Mouse (Mus musculus) neural tube, embryonic 12.5 days (tissue): Measurements from ENCODE around the gene Zfp341. TPM values are rescaled to one million over a fixed set of nuclear protein-coding genes. Genes with fewer than 3 reads are reported as not detected.
A peak's percentile ranks its signal among the peaks of the same experiment; 100 is the strongest.

ENCODE experiments used
- ATAC-seq: fragments of 200-750 bp; cut with Nextera tagmentation; 2 replicates; pipeline ENCODE4 v1.8.0; 2017; ENCODE audit warnings: low read depth, mild to moderate bottlenecking, moderate TSS enrichment, moderate library complexity; ENCODE audit not compliant: low FRiP score
- H3K27ac ChIP-seq: fragments of 300-500 bp; sonication (generic); 2 replicates; pipeline ENCODE4 v1.5.1; 2016
- H3K27me3 ChIP-seq: fragments of 300-500 bp; sonication (generic); replicated peaks from 2 replicates; pipeline ENCODE4 v1.6.1; 2016; ENCODE audit warnings: mild to moderate bottlenecking
- H3K36me3 ChIP-seq: fragments of 300-500 bp; sonication (generic); 2 replicates; pipeline ENCODE4 v1.6.1; 2016; ENCODE audit warnings: mild to moderate bottlenecking
- H3K4me1 ChIP-seq: fragments of 300-500 bp; sonication (generic); 2 replicates; pipeline ENCODE4 v1.6.1; 2016
- H3K4me2 ChIP-seq: fragments of 300-500 bp; sonication (generic); replicated peaks from 2 replicates; pipeline ENCODE4 v1.6.1; 2016; ENCODE audit warnings: mild to moderate bottlenecking
- H3K4me3 ChIP-seq: fragments of 300-500 bp; sonication (generic); 2 replicates; pipeline ENCODE4 v1.5.1; 2016
- H3K9ac ChIP-seq: fragments of 300-500 bp; sonication (generic); 2 replicates; pipeline ENCODE4 v1.6.1; 2016; ENCODE audit warnings: mild to moderate bottlenecking
- H3K9me3 ChIP-seq: fragments of 300-500 bp; sonication (generic); 2 replicates; pipeline ENCODE4 v1.6.1; 2016; ENCODE audit warnings: mild to moderate bottlenecking
- WGBS: fragments of 180-500 bp; shearing (Covaris S2); methylation state at CpG from one replicate; pipeline ENCODE4 v1.1.7; 2016; 5-methylcytosine and 5-hydroxymethylcytosine counted together
- polyA plus RNA-seq: library from polyadenylated mRNA; unstranded; fragments of >200 nt; fragmentation: Nextera tagmentation; extraction: Ambion mirVana; gene quantifications from 2 replicates; pipeline ENCODE4 v1.2.1, GENCODE M21; 2016

The Zfp341 gene
- polyA plus RNA-seq, 1 experiment from 2014 or later: 1.1 TPM

DNA sequence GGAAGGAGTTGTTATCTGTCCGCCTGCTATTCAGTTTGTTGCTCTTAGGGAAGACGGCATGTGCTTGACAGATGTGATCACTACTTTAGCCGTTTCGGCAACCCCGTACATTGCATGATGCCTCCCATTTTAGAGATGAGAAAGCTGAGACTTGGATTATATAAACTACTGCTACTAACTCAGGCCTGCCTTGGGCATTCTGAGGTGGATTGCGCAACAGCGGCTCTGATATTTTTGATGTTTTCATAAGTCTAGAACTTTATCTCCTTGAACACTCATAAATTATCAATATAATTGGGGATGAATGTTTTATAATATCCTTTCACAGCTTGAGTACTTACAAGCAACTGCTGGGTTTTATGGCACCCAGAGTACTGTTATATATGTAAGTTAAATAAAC is 55.6 kb downstream of the Zfp341 start:
- Histone ChIP-seq H3K4me1 (peaks cover 7% of the 10 kb centered on the region; the same call in 1 of the 2 replicates), H3K9ac (no peak overlapping the region), H3K27me3 (no peaks in the 10 kb centered on the region), H3K9me3 (no peaks in the 10 kb centered on the region), H3K27ac (no peak overlapping the region), H3K4me2 (no peak overlapping the region), H3K4me3 (no peak overlapping the region), H3K36me3 (no peaks in the 10 kb centered on the region; the same call in 1 of the 2 replicates)
- ATAC-seq: no peak
- 82% methylated on average over 7 of the region's 7 CpGs for WGBS

DNA sequence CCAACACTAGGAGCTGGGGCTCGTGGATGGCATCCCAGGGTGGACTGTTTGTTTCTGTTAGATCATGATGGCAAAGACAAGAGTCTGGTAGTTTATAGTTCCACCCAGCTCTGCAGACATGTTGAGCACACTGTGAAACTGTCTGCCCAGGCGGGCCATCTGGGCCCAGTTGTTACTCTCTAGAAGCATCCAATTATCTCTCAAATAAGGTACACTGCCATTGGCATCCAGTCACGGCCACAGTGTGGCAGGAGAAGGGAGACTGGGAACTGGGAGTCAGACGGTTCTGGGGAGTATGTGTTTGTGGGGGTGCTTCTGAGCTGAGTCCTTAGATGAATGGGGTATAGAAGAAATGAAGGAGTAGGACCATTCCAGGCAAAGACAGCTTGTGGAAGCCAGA is 57.0 kb downstream of the Zfp341 start:
- Histone ChIP-seq H3K4me1 (peaks cover 7% of the 10 kb centered on the region; the same call in 1 of the 2 replicates), H3K4me3 (no peak overlapping the region), H3K9ac (no peak overlapping the region), H3K27me3 (no peaks in the 10 kb centered on the region), H3K9me3 (no peaks in the 10 kb centered on the region), H3K36me3 (no peaks in the 10 kb centered on the region; the same call in 1 of the 2 replicates), H3K4me2 (no peak overlapping the region), H3K27ac (no peak overlapping the region)
- no peak for ATAC-seq
- 79% methylated on average over 4 of the region's 4 CpGs for WGBS

DNA sequence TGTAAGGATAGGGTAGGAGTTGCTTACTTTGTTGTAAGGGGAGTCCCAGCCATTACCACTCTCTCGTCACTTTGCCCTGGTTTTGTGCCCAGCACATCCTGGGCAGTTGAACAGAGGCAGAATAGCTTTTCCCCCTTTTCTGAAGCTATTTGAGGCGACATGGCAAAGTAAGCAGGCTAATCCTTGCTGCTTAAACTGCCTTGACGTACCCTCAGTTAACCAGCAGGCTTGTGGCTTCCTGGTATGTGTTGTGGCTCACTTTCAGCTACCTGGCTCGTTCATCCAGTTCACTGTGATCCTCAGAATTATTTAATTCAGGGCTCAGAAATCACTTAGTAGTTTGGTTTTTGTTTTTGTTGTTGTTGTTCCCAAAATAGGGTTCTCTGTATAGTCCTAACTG is 57.6 kb downstream of the Zfp341 start:
- ATAC-seq: no peak
- no peak overlapping the region for H3K27ac ChIP-seq

DNA sequence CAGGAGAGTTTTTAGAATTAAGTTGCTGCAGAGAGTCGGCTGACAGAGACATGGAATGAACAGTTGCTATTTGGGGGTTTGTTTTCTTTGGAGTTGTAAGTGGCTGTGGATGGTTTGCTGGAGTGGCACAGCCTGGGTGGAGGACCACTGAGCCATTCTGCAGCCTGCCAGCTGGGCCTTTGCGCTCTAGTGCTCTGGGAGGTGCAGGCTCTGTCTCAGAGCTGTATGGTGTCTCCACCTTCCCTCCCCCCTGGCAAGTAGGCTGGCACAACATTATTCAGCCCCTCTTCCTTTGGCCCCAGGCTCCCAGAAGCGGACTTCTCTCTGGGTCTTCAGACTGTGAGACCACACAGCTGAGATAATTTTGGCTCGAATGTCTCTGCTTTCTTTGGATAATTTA is 60.9 kb downstream of the Zfp341 start:
- Histone ChIP-seq H3K4me2 (no peak overlapping the region), H3K9ac (no peak overlapping the region), H3K36me3 (no peaks in the 10 kb centered on the region; the same call in 1 of the 2 replicates), H3K4me3 (no peak overlapping the region), H3K9me3 (no peaks in the 10 kb centered on the region), H3K27me3 (no peaks in the 10 kb centered on the region), H3K4me1 (peaks cover 23% of the 10 kb centered on the region), H3K27ac (no peak overlapping the region)
- 87% methylated on average over 4 of the region's 4 CpGs for WGBS
- ATAC-seq: no peak

More for the DNA sequence above, 57.6 kb downstream of the Zfp341 start:
- no peak overlapping the region for H3K4me3 ChIP-seq
- H3K4me2 ChIP-seq: no peak overlapping the region
- 85% methylated on average over 4 of the region's 4 CpGs for WGBS
- peaks cover 7% of the 10 kb centered on the region; the same call in 1 of the 2 replicates for H3K4me1 ChIP-seq
- no peak overlapping the region for H3K9ac ChIP-seq
- H3K27me3 ChIP-seq: no peaks in the 10 kb centered on the region
- no peaks in the 10 kb centered on the region for H3K9me3 ChIP-seq
- no peaks in the 10 kb centered on the region; the same call in 1 of the 2 replicates for H3K36me3 ChIP-seq

DNA sequence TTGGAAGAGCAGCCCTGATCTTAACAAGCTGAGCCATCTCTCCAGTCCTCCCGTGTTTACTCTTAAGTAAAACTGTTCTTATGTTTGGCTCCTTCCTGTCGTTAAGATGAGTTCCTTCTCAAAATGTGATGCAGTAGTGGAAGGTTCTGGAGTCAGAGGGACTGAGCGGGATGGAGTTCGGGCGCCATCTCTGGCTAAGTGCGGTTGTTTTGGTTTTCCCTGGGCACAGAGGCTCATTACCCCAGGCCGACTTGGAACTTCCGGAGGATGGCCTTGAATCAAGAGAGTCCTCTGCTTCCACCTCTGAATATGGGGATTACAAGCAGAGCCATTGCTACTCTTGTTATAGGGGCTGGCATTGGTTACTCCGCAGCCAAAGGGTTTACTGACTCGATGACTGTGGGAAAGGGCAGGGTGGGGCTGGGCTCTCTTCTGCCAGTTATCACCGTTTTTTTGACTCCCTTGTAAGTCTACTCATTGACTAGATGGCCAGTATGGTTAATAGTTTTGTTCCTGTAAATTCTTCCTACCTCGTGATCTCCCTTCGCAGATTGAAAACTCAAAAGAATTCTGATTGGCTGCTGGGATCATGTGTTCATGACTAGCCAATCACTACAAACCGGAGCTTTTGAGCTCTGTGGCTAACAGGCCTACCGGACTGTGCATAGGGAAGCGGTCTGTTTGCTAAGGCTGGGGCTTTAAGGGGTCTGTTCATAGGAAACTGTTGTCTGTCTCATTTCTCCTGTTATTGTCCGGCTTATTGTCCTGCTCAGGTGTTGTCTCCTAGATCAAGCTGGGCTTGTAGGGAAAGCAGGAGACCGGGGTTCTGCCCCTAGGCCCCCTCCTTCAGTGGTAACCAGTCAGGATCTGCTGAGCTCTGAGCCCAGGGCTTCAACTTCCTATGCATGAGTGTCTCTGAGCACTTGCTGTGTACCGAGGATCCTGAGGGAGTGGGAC is 63.8 kb downstream of the Zfp341 start:
- peak overlapping the region; percentile 82 for H3K27ac ChIP-seq
- H3K4me3 ChIP-seq: 0 out of 2 replicates have a peak overlapping the region, but pooled peaks have one; percentile 7
- peaks cover 31% of the 10 kb centered on the region for H3K4me1 ChIP-seq
- WGBS: 62% methylated on average over 19 of the region's 19 CpGs
- peak overlapping the region; percentile 52 for H3K4me2 ChIP-seq
- H3K9me3 ChIP-seq: no peaks in the 10 kb centered on the region
- peak; percentile 88 for ATAC-seq
- H3K9ac ChIP-seq: 0 out of 2 replicates have a peak overlapping the region, but pooled peaks have one; percentile 47
- no peaks in the 10 kb centered on the region; the same call in 1 of the 2 replicates for H3K36me3 ChIP-seq
- H3K27me3 ChIP-seq: no peaks in the 10 kb centered on the region

DNA sequence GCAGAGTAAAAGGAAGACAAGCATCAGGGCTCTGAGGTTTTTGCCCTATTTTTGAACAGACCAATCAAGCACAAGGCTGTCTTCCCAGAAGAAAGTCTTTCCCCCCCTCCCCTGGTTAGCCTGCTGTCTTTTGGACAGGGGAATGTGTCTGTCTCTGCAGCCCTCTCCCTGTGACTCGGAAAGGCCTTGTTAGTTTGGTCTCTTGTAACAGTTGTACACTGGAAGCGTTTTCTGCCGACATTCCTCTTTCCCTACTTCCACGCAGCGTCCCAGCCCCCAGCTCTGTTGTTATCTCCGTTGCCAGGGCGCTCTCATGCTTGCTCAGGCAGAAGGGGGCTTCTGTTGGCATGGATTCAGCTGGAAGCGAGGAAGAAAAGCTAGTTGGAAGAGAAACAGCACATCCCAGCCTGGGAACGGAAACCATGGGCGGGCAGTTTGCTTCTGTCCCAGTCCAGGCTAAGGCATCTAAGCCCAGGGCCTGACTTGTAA is 64.6 kb downstream of the Zfp341 start:
- peak; percentile 78 for ATAC-seq
- H3K9ac ChIP-seq: 0 out of 2 replicates have a peak overlapping the region, but pooled peaks have one; percentile 47
- H3K27me3 ChIP-seq: no peaks in the 10 kb centered on the region
- peak overlapping the region; percentile 82 for H3K27ac ChIP-seq
- H3K36me3 ChIP-seq: no peaks in the 10 kb centered on the region; the same call in 1 of the 2 replicates
- H3K4me1 ChIP-seq: peaks cover 39% of the 10 kb centered on the region
- WGBS: 30% methylated on average over 10 of the region's 10 CpGs
- no peaks in the 10 kb centered on the region for H3K9me3 ChIP-seq
- H3K4me3 ChIP-seq: 0 out of 2 replicates have a peak overlapping the region, but pooled peaks have one; percentile 5
- H3K4me2 ChIP-seq: peak overlapping the region; percentile 52

DNA sequence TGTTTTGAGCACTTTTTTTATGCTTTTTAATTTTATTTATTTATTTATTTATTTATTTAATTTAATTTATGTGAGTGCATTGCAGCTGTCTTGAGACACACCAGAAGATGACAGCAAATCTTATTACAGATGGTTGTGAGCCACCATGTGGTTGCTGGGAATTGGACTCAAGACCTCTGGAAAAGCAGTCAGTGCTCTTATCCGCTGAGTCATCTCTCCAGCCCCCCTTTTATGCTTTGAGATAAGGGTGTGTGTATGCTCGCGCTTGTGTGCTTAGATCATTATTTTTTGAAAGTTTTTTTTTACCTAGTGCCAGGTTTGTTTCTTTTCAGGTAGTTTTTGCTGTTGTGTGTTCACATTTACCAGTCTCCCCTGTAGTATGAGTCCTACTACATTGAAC is 65.9 kb downstream of the Zfp341 start:
- H3K4me2 ChIP-seq: no peak overlapping the region
- H3K27ac ChIP-seq: no peak overlapping the region
- H3K4me3 ChIP-seq: no peak overlapping the region
- no peaks in the 10 kb centered on the region for H3K9me3 ChIP-seq
- H3K4me1 ChIP-seq: peaks cover 46% of the 10 kb centered on the region
- no peak for ATAC-seq
- H3K27me3 ChIP-seq: no peaks in the 10 kb centered on the region
- H3K36me3 ChIP-seq: no peaks in the 10 kb centered on the region
- WGBS: 95% methylated on average over 3 of the region's 3 CpGs
- no peak overlapping the region for H3K9ac ChIP-seq

DNA sequence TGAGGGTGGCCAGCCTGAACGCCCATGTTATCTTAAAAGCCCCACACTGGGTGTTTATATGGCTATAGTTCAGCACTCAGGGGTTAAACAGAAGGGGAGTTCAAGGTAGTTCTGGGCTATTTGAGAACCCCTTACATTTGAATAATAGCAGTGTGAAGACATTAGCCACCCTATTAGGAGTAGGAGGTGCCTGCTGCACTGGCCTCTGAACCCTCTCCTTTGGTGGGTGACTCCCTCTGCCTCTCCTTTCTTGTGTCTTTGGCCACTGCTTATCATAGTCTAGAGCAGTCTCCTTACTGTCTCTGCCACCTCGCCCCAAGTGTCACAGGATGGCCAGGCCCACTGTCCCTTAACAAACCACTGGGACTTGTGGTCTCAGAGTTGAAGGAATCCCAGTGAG is 67.2 kb downstream of the Zfp341 start:
- no peaks in the 10 kb centered on the region for H3K36me3 ChIP-seq
- no peak overlapping the region for H3K9ac ChIP-seq
- 97% methylated on average over 2 of the region's 2 CpGs for WGBS
- H3K27ac ChIP-seq: no peak overlapping the region
- no peaks in the 10 kb centered on the region for H3K9me3 ChIP-seq
- H3K27me3 ChIP-seq: no peaks in the 10 kb centered on the region
- H3K4me2 ChIP-seq: no peak overlapping the region
- H3K4me1 ChIP-seq: peaks cover 46% of the 10 kb centered on the region
- H3K4me3 ChIP-seq: no peak overlapping the region
- no peak for ATAC-seq

DNA sequence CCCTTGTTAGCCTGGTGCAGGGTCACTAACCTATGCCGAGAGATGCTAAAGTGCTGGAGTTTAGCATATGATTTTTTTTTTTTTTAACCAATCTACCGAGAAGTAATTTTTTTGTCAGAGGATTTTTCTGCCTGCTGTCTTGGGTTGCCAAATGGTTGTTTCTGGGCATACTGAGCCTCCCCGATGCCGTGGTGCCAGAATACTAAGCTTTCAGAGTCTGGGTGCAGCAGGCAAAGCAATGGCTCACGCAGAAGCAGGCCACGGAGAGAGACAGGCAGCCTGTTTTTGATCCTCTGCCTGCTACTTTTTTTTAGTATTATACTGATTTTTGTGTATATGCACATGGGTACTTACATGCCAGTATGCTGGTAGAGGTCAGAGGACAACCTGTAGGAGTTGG is 67.8 kb downstream of the Zfp341 start:
- Histone ChIP-seq H3K4me1 (peaks cover 46% of the 10 kb centered on the region), H3K36me3 (no peaks in the 10 kb centered on the region), H3K27me3 (no peaks in the 10 kb centered on the region), H3K9ac (no peak overlapping the region), H3K4me3 (no peak overlapping the region), H3K27ac (no peak overlapping the region), H3K9me3 (no peaks in the 10 kb centered on the region), H3K4me2 (no peak overlapping the region)
- 90% methylated on average over 6 of the region's 6 CpGs for WGBS
- ATAC-seq: no peak

DNA sequence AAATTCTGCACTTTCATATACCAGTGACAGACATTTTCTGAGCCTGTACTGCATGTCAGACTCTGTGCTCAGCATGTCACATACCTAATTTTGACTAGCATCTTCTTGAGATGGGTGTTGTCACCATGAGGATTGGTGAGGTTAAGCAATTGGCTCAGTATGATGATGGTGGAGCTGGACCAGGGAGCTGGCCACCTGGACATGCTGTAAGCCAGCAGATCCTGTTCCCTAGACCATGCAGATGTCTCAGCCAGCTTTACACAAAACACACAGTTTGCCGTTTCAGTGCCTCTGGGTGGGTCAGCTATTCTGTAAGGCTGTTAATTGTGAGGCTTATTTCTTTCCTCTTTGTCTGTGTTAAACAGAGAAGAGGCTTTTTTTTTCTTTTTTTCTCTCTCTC is 69.6 kb downstream of the Zfp341 start:
- H3K4me3 ChIP-seq: no peak overlapping the region
- 33% methylated on average over 1 of the region's 1 CpGs for WGBS
- peaks cover 33% of the 10 kb centered on the region for H3K4me1 ChIP-seq

DNA sequence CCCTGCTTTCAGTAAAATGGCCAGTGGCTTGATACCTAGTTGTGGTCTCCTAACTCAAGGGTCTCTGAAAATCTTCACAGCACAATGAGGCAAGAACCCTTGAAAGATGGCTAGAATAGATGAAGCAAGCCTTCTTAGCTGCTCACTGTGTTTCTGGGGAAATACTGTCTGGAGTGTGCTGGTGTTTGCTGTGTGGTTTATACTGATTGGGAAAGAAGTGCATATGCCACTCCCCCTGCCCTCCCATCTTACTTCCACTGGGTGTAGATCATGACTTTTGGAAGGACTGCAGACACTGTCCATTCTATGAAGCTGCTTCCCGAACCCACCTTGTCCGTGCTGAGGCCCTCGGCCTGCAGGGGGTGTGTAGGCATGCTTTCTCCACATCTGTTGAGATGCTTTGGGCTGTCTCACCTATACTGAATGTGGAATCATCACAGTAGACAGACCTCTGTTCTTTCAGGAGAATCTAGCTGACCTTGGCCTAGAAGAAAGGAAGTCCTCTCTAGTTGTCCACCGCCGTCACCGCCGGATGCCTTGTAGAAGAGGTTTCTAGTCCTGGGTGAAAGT is 71.9 kb downstream of the Zfp341 start:
- no peak overlapping the region for H3K27ac ChIP-seq
- H3K9me3 ChIP-seq: no peaks in the 10 kb centered on the region
- H3K4me3 ChIP-seq: no peak overlapping the region
- H3K4me1 ChIP-seq: peaks cover 31% of the 10 kb centered on the region
- no peak overlapping the region for H3K9ac ChIP-seq
- H3K36me3 ChIP-seq: peaks cover 8% of the 10 kb centered on the region
- WGBS: 94% methylated on average over 7 of the region's 7 CpGs
- H3K27me3 ChIP-seq: no peaks in the 10 kb centered on the region
- ATAC-seq: no peak
- H3K4me2 ChIP-seq: no peak overlapping the region

More for the DNA sequence above, 69.6 kb downstream of the Zfp341 start:
- H3K9ac ChIP-seq: no peak overlapping the region
- no peaks in the 10 kb centered on the region for H3K27me3 ChIP-seq
- H3K9me3 ChIP-seq: no peaks in the 10 kb centered on the region
- H3K36me3 ChIP-seq: no peaks in the 10 kb centered on the region
- H3K27ac ChIP-seq: no peak overlapping the region
- no peak overlapping the region for H3K4me2 ChIP-seq
- ATAC-seq: no peak

DNA sequence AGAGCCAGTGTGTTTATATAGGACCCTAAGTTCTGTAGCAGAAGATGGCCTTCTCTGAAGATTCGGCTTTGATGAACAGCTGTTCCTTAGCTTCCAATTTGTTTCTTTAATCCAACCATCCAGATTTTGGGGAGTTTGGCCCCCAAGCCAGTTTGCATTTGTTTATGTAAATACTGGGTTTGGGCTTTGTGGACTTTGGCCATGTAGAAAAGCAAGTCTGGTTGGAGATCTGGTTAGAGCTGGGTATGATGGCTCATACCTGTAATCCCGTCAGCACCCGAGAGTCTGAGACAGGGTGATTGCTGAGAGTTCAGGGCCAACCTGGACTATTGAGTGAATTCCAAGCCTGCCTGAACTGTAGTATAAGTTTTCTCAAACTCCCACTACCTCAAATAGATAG is 72.7 kb downstream of the Zfp341 start:
- Histone ChIP-seq H3K9me3 (no peaks in the 10 kb centered on the region), H3K27me3 (no peaks in the 10 kb centered on the region), H3K4me3 (no peak overlapping the region), H3K36me3 (peaks cover 8% of the 10 kb centered on the region), H3K9ac (no peak overlapping the region), H3K4me2 (no peak overlapping the region), H3K27ac (no peak overlapping the region), H3K4me1 (peaks cover 24% of the 10 kb centered on the region)
- ATAC-seq: no peak
- 90% methylated on average over 3 of the region's 3 CpGs for WGBS
